Mouse (Mus musculus) liver, embryonic 14.5 days (tissue): Measurements from ENCODE around the gene Adamts20.

Source experiments
- CTCF ChIP-seq: IDR thresholded peaks from 2 replicates; pipeline ENCODE4 v1.5.1; 2016; ENCODE audit warnings: antibody characterized with exemption, low read depth, control low read depth
- EP300 ChIP-seq: IDR thresholded peaks from 2 replicates; pipeline ENCODE4 v1.6.1; 2016; ENCODE audit warnings: antibody characterized with exemption, low read depth

- TF ChIP-seq CTCF (no peak), EP300 (no peak)
Observed at GRCm38 (mm10) chr15:94316171-94316570, 149.0 kb downstream of the Adamts20 start.
